Mouse (Mus musculus): ENCODE measurements around the gene Utp3. TPM values are rescaled to one million over a fixed set of nuclear protein-coding genes. Genes with fewer than 3 reads are reported as not detected.

The Utp3 gene
- polyA plus RNA-seq, 1 experiment from 2014 or later, result 65.0 TPM

DNA sequence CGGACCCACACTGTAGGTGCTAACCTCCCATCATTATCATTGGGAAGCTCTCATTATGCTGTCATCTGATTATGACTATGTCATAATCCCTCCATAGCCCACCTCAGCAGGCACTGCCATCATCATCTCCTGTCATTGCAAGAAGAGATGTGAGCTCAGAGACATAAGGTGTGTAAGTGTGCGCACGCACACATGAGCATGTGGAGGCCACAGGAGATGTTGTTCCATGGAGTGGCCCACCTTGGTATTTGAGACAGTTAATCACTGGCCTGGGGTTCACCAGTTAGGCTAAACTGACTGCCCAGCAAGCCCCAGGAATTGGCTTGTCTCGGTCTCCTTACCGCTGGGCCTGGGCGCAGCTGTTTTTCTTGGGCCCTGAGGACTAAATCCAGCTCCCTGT is 27.1 kb downstream of the Utp3 start:
- no peak overlapping the region for H3K27ac ChIP-seq
- H3K4me3 ChIP-seq (replicated peaks), result no peak overlapping the region
- no peak for ATAC-seq (ENCODE audit: low FRiP score)
- no peaks in the 10 kb centered on the region for H3K9me3 ChIP-seq
- H3K27me3 ChIP-seq, result no peaks in the 10 kb centered on the region
- no peak overlapping the region for H3K4me2 ChIP-seq
- WGBS, result 95% methylated on average over 6 of the region's 6 CpGs
- H3K36me3 ChIP-seq (replicated peaks), result no peaks in the 10 kb centered on the region
- H3K4me1 ChIP-seq, result peaks cover 18% of the 10 kb centered on the region
- no peak overlapping the region for H3K9ac ChIP-seq

GRCm38 (mm10) chr5:88583271-88584031 is 29.2 kb downstream of the Utp3 start:
- peak; percentile 96 for ATAC-seq (ENCODE audit: low FRiP score)
- WGBS, result 17% methylated on average over 9 of the region's 9 CpGs
- Histone ChIP-seq H3K27me3 (no peaks in the 10 kb centered on the region), H3K4me1 (peaks cover 36% of the 10 kb centered on the region), H3K9ac (peak overlapping the region; percentile 65), H3K27ac (peak overlapping the region; percentile 75), H3K9me3 (no peaks in the 10 kb centered on the region), H3K4me2 (peak overlapping the region; percentile 69), H3K36me3 (replicated peaks) (no peaks in the 10 kb centered on the region), H3K4me3 (replicated peaks) (peak overlapping the region; percentile 58)

DNA sequence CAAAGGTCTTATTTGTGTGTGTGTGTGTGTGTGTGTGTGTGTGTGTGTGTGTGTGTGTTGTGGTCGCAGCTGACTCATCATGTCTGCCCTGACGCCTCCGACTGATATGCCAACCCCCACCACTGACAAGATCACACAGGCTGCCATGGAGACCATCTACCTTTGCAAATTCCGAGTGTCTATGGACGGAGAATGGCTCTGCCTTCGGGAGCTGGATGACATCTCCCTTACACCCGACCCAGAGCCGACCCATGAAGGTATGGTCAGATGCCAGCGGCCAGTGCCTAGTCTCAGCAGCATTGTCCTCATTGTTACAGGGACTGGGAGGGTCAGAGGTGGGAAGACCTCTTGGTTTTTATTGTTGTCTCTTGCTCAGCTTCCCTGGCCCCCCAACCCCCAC is 29.8 kb downstream of the Utp3 start:
- Histone ChIP-seq H3K9me3 (no peaks in the 10 kb centered on the region), H3K27me3 (no peaks in the 10 kb centered on the region), H3K4me2 (peak overlapping the region; percentile 69), H3K36me3 (replicated peaks) (no peaks in the 10 kb centered on the region), H3K9ac (peak overlapping the region; percentile 65), H3K27ac (peak overlapping the region; percentile 75), H3K4me3 (replicated peaks) (peak overlapping the region; percentile 58), H3K4me1 (peaks cover 42% of the 10 kb centered on the region)
- peak; percentile 56 for ATAC-seq (ENCODE audit: low FRiP score)
- WGBS, result 15% methylated on average over 9 of the region's 9 CpGs

GRCm38 (mm10) chr5:88586407-88587174 is 32.3 kb downstream of the Utp3 start:
- H3K4me1 ChIP-seq, result peaks cover 42% of the 10 kb centered on the region
- H3K4me2 ChIP-seq, result peak overlapping the region; percentile 69
- WGBS, result 78% methylated on average over 7 of the region's 7 CpGs
- ATAC-seq (ENCODE audit: low FRiP score), result no peak
- peak overlapping the region; percentile 58 for H3K4me3 ChIP-seq (replicated peaks)
- 0 out of 2 replicates have a peak, but pooled peaks cover 3% of the 10 kb centered on the region for H3K36me3 ChIP-seq (replicated peaks)
- H3K9ac ChIP-seq, result peak overlapping the region; percentile 48
- no peak overlapping the region for H3K27ac ChIP-seq
- no peaks in the 10 kb centered on the region for H3K9me3 ChIP-seq
- H3K27me3 ChIP-seq, result no peaks in the 10 kb centered on the region

DNA sequence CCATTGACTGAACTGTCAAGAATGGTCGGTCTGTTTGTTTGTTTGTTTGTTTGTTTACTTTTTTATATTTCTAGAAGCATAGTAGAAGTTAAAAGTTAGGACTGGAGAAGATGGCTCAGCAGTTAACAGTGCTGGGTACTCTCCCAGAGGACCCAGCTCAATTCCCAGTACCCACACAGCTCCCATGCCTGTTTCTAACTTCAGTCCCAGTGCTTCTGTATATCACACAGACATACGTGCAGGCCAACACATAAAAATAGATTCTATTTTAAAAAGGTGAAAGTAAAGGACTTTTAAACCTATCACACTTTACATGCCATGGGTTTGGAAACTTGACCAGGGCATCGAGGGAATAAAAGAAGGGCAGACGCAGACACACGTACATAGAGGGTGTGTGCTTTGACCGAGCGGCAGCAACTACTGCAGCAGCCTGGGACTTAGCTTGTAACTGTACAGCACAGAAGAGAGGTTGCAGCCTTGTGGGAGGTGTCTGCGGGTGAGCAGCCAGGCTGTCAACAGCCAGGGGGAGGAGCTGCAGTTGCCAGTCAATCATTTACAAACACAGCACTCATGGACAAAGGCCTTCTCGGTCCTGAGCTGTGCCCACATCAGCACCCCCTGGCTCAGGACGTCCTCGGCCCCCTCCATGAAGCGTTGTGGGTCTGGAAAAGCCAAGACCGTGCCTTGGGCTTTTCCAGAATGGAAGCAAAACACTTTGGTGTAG is 33.1 kb downstream of the Utp3 start:
- H3K4me1 ChIP-seq, result peaks cover 42% of the 10 kb centered on the region
- whole genome bisulfite sequencing, result 42% methylated on average over 13 of the region's 13 CpGs
- peak overlapping the region; percentile 58 for H3K4me3 ChIP-seq (replicated peaks)
- H3K36me3 ChIP-seq (replicated peaks), result peaks cover 9% of the 10 kb centered on the region
- H3K27ac ChIP-seq, result peak overlapping the region; percentile 69
- ATAC-seq (ENCODE audit: low FRiP score), result peak; percentile 34
- peak overlapping the region; percentile 69 for H3K4me2 ChIP-seq
- H3K9ac ChIP-seq, result peak overlapping the region; percentile 49
- no peaks in the 10 kb centered on the region for H3K27me3 ChIP-seq
- H3K9me3 ChIP-seq, result no peaks in the 10 kb centered on the region

- Histone ChIP-seq H3K9ac (no peak overlapping the region), H3K4me1 (peaks cover 42% of the 10 kb centered on the region), H3K27me3 (no peaks in the 10 kb centered on the region), H3K27ac (no peak overlapping the region), H3K9me3 (no peaks in the 10 kb centered on the region), H3K4me2 (no peak overlapping the region), H3K36me3 (replicated peaks) (peaks cover 19% of the 10 kb centered on the region), H3K4me3 (replicated peaks) (no peak overlapping the region)
- 53% methylated on average over 5 of the region's 5 CpGs for WGBS
- no peak for ATAC-seq (ENCODE audit: low FRiP score)
These were observed 34.2 kb downstream of the Utp3 start for GRCm38 (mm10) chr5:88588481-88588880.

DNA sequence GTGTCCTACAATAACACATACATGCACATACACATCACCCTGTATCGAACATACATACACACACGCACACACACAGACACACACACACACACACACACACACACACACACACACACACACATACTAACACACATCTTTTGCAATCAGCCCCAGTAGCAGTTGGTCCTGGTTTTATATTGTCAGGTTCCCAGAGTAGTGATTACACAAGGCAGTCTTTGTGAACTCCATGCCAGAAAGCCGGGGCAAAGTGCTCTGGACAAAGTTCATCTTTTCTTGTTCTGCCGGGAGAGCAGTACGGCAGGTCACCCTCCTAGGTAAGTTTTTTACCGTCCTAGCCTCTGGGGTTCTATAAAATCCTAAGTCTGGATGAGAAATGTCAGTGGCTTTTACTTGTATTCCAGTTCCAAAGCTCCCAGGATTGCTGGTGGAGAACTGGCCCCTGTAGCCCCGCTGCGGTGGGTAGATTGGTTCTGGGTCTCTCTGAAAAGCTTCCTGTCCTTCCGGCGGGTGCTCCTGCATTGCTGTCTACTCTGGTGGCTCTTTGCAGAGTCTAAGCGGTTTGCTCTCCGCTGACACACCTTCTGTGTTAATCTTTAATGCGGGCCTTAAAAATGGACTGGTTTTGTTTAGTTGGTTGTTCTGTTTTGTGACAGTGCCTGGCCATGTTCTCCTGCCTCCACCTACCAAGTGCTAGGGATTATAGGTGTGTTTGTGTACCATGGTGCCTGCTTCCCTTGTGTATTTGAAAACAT is 39.3 kb downstream of the Utp3 start:
- 94% methylated on average over 13 of the region's 13 CpGs for WGBS
- ATAC-seq (ENCODE audit: low FRiP score), result no peak
- H3K9ac ChIP-seq, result no peak overlapping the region

GRCm38 (mm10) chr5:88594173-88594569 is 39.9 kb downstream of the Utp3 start:
- 93% methylated on average over 7 of the region's 7 CpGs for WGBS
- Histone ChIP-seq H3K27ac (no peak overlapping the region), H3K27me3 (no peaks in the 10 kb centered on the region), H3K4me1 (no peaks in the 10 kb centered on the region; the same call in 1 of the 2 replicates), H3K9me3 (no peaks in the 10 kb centered on the region), H3K4me2 (no peak overlapping the region), H3K4me3 (replicated peaks) (no peak overlapping the region), H3K9ac (no peak overlapping the region), H3K36me3 (replicated peaks) (peaks cover 31% of the 10 kb centered on the region)
- no peak for ATAC-seq (ENCODE audit: low FRiP score)

More for the DNA sequence above, 39.3 kb downstream of the Utp3 start:
- Histone ChIP-seq H3K27ac (no peak overlapping the region), H3K36me3 (replicated peaks) (peaks cover 26% of the 10 kb centered on the region), H3K9me3 (no peaks in the 10 kb centered on the region), H3K4me3 (replicated peaks) (no peak overlapping the region), H3K4me2 (no peak overlapping the region), H3K27me3 (no peaks in the 10 kb centered on the region), H3K4me1 (peaks cover 5% of the 10 kb centered on the region; the same call in 1 of the 2 replicates)

DNA sequence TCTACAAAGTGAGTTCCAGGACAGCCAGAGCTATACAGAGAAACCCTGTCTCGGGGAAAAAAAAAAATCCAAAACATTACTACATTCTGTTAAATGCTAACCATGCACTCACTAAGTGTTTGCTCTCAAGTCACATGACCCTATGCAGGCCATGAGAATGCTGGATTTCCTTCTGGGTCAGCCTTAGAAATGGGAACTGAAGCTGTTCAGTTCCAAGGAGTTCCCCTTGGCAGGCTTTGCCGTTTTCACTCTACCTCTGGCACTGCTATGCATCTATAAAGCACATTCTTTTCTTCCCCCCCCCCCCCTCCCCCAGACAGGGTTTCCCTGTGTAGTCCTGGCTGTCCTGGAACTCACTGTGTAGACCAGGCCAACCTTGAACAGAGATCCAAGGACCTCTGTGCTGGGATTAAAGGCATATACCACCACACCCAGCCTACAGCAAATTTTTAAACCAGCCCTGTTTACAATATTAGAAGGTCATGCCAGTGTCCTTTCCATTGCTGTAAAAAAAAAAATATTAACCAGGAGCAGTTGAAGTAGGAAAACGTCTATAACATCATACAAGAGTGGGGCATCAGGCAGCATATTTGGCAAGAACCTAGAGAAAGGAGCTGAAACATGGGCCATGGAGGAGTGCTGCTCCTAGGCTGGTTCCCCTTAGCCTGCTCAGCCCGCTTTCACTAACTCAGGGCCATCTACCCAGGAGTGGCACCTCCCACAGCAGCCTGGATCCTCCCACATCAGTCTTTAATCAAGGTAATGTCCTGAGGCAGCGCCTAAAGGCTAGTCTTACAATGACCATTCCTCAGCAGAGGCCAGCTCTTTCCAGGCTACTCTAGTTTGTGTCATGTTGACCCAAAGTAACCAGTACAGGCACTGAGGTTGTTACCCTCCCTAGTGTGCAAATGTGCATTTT is 41.5 kb downstream of the Utp3 start:
- no peak overlapping the region for H3K27ac ChIP-seq
- H3K4me3 ChIP-seq (replicated peaks), result no peak overlapping the region
- H3K36me3 ChIP-seq (replicated peaks), result peaks cover 28% of the 10 kb centered on the region
- H3K4me1 ChIP-seq, result no peaks in the 10 kb centered on the region
- no peaks in the 10 kb centered on the region for H3K9me3 ChIP-seq
- no peaks in the 10 kb centered on the region for H3K27me3 ChIP-seq
- no peak overlapping the region for H3K9ac ChIP-seq
- 91% methylated on average over 5 of the region's 5 CpGs for WGBS
- H3K4me2 ChIP-seq, result no peak overlapping the region
- ATAC-seq (ENCODE audit: low FRiP score), result no peak

GRCm38 (mm10) chr5:88598961-88599360 is 44.7 kb downstream of the Utp3 start:
- Histone ChIP-seq H3K9me3 (no peaks in the 10 kb centered on the region), H3K27ac (no peak overlapping the region), H3K36me3 (replicated peaks) (peaks cover 11% of the 10 kb centered on the region), H3K9ac (no peak overlapping the region), H3K4me1 (no peaks in the 10 kb centered on the region), H3K27me3 (no peaks in the 10 kb centered on the region), H3K4me3 (replicated peaks) (no peak overlapping the region), H3K4me2 (no peak overlapping the region)
- WGBS, result 93% methylated on average over 6 of the region's 6 CpGs
- ATAC-seq (ENCODE audit: low FRiP score), result no peak

DNA sequence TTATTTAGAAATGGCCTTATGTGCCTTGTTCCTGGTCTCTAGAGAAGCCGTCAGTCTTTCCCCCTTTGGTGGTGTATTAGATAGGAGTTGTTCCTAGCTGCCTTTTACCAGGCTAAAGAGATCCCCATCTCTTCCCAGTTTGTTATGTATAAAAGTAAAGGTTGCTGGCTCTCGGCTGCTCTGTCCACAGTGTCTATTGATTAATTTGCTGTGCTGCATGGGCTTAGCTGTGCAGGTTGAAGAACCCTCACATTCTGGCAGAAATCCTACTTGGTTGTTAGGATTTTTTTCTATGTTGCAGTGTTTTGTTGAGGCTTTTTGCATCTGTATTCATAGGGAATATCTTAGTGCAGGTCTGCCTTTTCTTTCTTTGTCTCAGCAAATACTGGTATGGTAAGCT is 47.8 kb downstream of the Utp3 start:
- Histone ChIP-seq H3K4me3 (replicated peaks) (no peak overlapping the region), H3K27ac (no peak overlapping the region), H3K27me3 (no peaks in the 10 kb centered on the region), H3K9me3 (no peaks in the 10 kb centered on the region), H3K9ac (no peak overlapping the region), H3K4me1 (no peaks in the 10 kb centered on the region), H3K4me2 (no peak overlapping the region), H3K36me3 (replicated peaks) (peaks cover 16% of the 10 kb centered on the region)
- 92% methylated on average over 2 of the region's 2 CpGs for WGBS
- no peak for ATAC-seq (ENCODE audit: low FRiP score)
